Mouse (Mus musculus) hindbrain, embryonic 15.5 days (tissue): Measurements from ENCODE around the gene Sh2d3c. TPM values are rescaled to one million over a fixed set of nuclear protein-coding genes. Genes with fewer than 3 reads are reported as not detected.

Source experiments
- ATAC-seq: fragments of 200-750 bp; cut with Nextera tagmentation; 2 replicates; pipeline ENCODE4 v1.8.0; 2017; ENCODE audit warnings: low read depth, moderate number of reproducible peaks, moderate TSS enrichment; ENCODE audit not compliant: low FRiP score
- H3K27ac ChIP-seq: fragments of 300-500 bp; sonication (generic); replicated peaks from 2 replicates; pipeline ENCODE4 v1.5.1; 2015; ENCODE audit warnings: mild to moderate bottlenecking, inconsistent platforms
- H3K27me3 ChIP-seq: fragments of 300-500 bp; sonication (generic); 2 replicates; pipeline ENCODE4 v1.6.1; 2015; ENCODE audit warnings: control low read depth, inconsistent platforms
- H3K36me3 ChIP-seq: fragments of 300-500 bp; sonication (generic); 2 replicates; pipeline ENCODE4 v1.6.1; 2015; ENCODE audit warnings: control low read depth, inconsistent platforms
- H3K4me1 ChIP-seq: fragments of 300-500 bp; sonication (generic); replicated peaks from 2 replicates; pipeline ENCODE4 v1.6.1; 2015; ENCODE audit warnings: control low read depth, inconsistent platforms
- H3K4me2 ChIP-seq: fragments of 300-500 bp; sonication (generic); 2 replicates; pipeline ENCODE4 v1.6.1; 2015; ENCODE audit warnings: moderate library complexity, mild to moderate bottlenecking, inconsistent platforms
- H3K4me3 ChIP-seq: fragments of 300-500 bp; sonication (generic); 2 replicates; pipeline ENCODE4 v1.5.1; 2015; ENCODE audit warnings: mild to moderate bottlenecking, inconsistent platforms
- H3K9ac ChIP-seq: fragments of 300-500 bp; sonication (generic); 2 replicates; pipeline ENCODE4 v1.6.1; 2015; ENCODE audit warnings: inconsistent platforms
- H3K9me3 ChIP-seq: fragments of 300-500 bp; sonication (generic); 2 replicates; pipeline ENCODE4 v1.6.1; 2016; ENCODE audit warnings: control low read depth, inconsistent platforms
- WGBS: fragments of 180-500 bp; shearing (Covaris S2); methylation state at CpG from one replicate; pipeline ENCODE4 v1.1.7; 2015; 5-methylcytosine and 5-hydroxymethylcytosine counted together
- microRNA counts: library from miRNA; unstranded; fragments of <30 nt; microRNA quantifications from one replicate; lab custom pipeline; 2016
- microRNA-seq: library from miRNA; unstranded; fragments of <30 nt; microRNA quantifications from one replicate; pipeline ENCODE4, GENCODE M21; 2016
- polyA plus RNA-seq: library from polyadenylated mRNA; unstranded; fragments of >200 nt; fragmentation: Nextera tagmentation; extraction: Ambion mirVana; gene quantifications from 2 replicates; pipeline ENCODE4 v1.2.1, GENCODE M21; 2015

The Sh2d3c gene
- polyA plus RNA-seq, 1 experiment from 2014 or later, result 53.3 TPM

DNA sequence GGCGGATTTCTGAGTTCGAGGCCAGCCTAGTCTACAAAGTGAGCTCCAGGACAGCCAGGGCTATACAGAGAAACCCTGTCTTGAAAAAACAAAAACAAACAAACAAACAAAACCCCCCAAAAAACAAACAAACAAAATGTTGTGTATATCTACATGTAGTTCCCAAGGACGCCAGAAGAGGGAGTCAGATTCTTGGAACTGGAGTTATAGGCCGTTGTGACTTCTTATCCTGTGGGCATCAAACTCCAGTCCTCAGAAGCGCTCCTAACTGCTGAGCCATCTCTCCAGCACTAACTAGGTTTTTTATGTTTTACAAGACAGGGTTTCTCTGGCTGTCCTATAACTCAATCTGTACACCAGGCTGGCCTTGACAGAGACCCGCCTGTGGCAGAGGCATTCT is 66.3 kb downstream of the Sh2d3c start:
- no peak overlapping the region for H3K4me2 ChIP-seq
- WGBS, result 63% methylated on average over 6 of the region's 6 CpGs
- H3K27ac ChIP-seq, result no peak overlapping the region
- no peaks in the 10 kb centered on the region for H3K9me3 ChIP-seq
- peaks cover 16% of the 10 kb centered on the region; the same call in 1 of the 2 replicates for H3K36me3 ChIP-seq
- H3K9ac ChIP-seq, result no peak overlapping the region
- no peak for ATAC-seq
- H3K4me3 ChIP-seq, result no peak overlapping the region
- H3K4me1 ChIP-seq, result peaks cover 8% of the 10 kb centered on the region; the same call in 1 of the 2 replicates
- H3K27me3 ChIP-seq, result no peaks in the 10 kb centered on the region

DNA sequence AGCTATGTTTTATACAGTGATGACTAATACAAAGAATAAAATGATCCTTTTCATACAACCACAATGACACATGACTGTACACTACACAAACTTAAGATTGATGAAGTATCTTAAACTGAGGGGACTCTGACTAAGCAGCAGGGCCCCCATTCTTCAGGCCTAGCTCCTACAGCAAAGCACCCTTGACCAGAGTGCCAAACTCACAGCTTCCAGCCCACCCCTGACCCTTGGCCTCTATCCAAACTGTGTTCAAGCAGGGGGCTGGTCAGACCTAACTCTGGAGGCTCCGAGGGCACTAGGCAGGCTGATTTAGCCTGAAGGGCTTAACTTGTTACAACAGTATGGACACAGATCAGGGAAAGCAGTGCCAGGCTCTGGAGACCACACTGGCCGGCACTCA is 67.7 kb downstream of the Sh2d3c start:
- H3K4me2 ChIP-seq, result no peak overlapping the region
- no peak for ATAC-seq
- no peak overlapping the region for H3K9ac ChIP-seq
- peaks cover 17% of the 10 kb centered on the region for H3K36me3 ChIP-seq
- peaks cover 8% of the 10 kb centered on the region; the same call in 1 of the 2 replicates for H3K4me1 ChIP-seq
- H3K4me3 ChIP-seq, result no peak overlapping the region
- no peak overlapping the region for H3K27ac ChIP-seq
- 70% methylated on average over 2 of the region's 2 CpGs for WGBS
- no peaks in the 10 kb centered on the region for H3K27me3 ChIP-seq
- H3K9me3 ChIP-seq, result no peaks in the 10 kb centered on the region

DNA sequence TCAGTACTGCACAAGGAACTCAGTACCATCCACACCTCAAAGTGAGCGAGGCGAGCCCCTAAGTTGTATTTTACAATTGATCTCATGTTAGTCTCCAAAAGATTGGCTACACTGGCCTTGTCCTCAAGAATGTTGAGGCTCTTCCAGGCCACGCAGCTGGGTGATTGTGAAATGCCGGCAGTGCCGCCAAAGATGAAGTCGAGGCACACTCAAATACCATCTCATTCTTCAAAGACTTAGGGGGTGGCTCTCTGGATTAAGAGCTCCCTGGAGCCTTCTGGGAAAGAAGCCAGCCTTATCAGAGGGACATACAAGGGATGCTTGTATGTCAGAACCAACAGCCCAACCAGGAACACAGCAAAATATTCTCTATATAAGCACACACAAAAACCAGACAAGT is 70.4 kb downstream of the Sh2d3c start:
- Histone ChIP-seq H3K9me3 (no peaks in the 10 kb centered on the region), H3K27ac (no peak overlapping the region), H3K4me1 (no peaks in the 10 kb centered on the region), H3K36me3 (peaks cover 42% of the 10 kb centered on the region), H3K4me2 (no peak overlapping the region), H3K27me3 (no peaks in the 10 kb centered on the region), H3K9ac (no peak overlapping the region), H3K4me3 (no peak overlapping the region)
- WGBS, result 73% methylated on average over 6 of the region's 6 CpGs
- no peak for ATAC-seq

DNA sequence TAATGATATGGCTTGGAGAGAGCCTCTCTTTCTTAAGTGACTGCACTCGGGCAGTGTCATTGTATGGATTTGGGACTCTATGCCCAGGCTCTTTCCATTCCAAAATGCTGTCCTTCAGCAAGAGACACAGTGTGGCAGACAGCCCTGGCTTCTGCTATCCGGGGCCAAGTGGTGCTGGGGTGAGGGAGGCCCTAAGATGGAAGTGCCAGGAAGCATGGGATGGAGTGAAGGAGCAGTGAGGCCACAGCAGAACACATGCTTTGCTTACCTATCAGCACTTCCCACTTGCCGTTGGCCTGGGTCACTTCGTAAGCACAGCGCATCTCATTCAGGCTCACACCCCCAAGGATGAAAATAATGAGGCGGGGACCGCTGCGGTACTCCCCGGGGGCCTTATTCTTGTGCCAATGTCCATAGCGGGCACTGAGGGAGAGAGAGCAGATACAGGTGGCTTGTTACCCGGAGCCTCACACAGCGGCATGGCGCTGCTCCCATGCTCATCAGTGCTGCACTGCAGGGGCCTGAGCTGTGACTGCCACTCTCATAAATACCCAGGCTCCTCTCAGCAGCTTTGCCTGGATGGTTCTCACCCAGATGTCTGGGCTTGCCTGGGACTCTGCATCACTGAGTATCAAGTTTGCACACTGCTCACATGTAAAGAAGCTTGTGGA is 75.0 kb downstream of the Sh2d3c start:
- no peak for ATAC-seq
- WGBS, result 74% methylated on average over 13 of the region's 13 CpGs
- Histone ChIP-seq H3K9ac (no peak overlapping the region), H3K9me3 (no peaks in the 10 kb centered on the region), H3K36me3 (peaks cover 76% of the 10 kb centered on the region), H3K27ac (no peak overlapping the region), H3K4me2 (no peak overlapping the region), H3K4me3 (no peak overlapping the region), H3K4me1 (no peaks in the 10 kb centered on the region), H3K27me3 (no peaks in the 10 kb centered on the region)

DNA sequence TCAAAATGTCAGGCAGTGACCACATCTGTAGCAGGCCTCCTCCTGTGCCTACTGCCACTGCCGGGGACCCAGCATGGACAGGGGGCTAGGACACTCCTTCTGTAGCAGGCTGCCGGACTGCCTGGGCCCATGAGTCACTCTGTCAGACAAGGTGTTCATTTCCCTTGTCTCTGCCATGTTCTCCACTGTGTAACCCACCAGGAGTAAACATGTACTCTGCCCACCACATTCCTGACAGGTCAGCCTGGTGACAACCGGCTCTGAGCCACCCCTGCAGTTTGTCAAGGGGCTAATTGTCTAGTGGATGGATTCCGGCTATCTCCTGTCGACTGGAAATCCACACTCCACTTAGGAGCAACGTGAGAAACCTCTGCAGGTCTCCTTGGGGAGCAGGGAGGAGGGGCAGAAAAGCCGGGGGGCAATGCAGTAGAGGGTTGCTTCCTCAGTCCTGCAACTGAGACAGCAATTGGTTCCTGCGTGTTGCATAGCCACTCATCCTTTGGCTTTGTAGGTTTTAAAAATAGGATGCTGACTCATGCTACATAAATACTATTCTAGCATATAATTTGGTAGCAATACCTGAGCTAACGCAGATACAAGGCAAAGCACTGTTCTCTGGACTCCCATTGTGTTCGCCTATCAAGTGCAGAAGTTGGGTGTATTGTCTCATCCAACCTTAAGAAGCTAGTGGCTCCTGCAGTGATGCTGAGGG is 77.6 kb downstream of the Sh2d3c start:
- ATAC-seq, result no peak
- H3K36me3 ChIP-seq, result peaks cover 91% of the 10 kb centered on the region
- H3K9me3 ChIP-seq, result no peaks in the 10 kb centered on the region
- WGBS, result 72% methylated on average over 10 of the region's 10 CpGs
- no peaks in the 10 kb centered on the region for H3K27me3 ChIP-seq
- H3K4me3 ChIP-seq, result no peak overlapping the region
- H3K27ac ChIP-seq, result no peak overlapping the region
- H3K4me1 ChIP-seq, result no peaks in the 10 kb centered on the region
- H3K9ac ChIP-seq, result no peak overlapping the region
- H3K4me2 ChIP-seq, result no peak overlapping the region

MicroRNA genes within 50 kb of the gene (microRNA counts, 519-probe panel; counts per million panel counts)
- 2,025 counts per million, percentile 18 among the panel's probes with 10 or more counts for microRNA mmu-miR-2861 (lab: Ali Mortazavi, UCI)

Small RNA genes within 50 kb of the gene (microRNA-seq; reads per million reads assigned to microRNA genes)
- not detected for gene Gm47291
- not detected for gene Mir2861
- gene Mir3960, result not detected
- gene Mir8093, result not detected

Other genes starting within 250 kb of the Sh2d3c start
- gene Fam102a, start 185.7 kb upstream of the Sh2d3c start, polyA plus RNA-seq, result 7.5 and 9.5 TPM in 2 replicates
- 138 and 140 TPM in 2 replicates for gene Dpm2, start 150.2 kb upstream of the Sh2d3c start, polyA plus RNA-seq
- 11.9 and 15.3 TPM in 2 replicates for gene Pip5kl1, start 146.3 kb upstream of the Sh2d3c start, polyA plus RNA-seq
- gene 9430097D07Rik, start 145.4 kb upstream of the Sh2d3c start, polyA plus RNA-seq, result 0.79 and 0.87 TPM in 2 replicates
- 41.2 and 41.9 TPM in 2 replicates for gene St6galnac4, start 134.0 kb upstream of the Sh2d3c start, polyA plus RNA-seq
- 24.1 and 27.7 TPM in 2 replicates for gene St6galnac6, start 121.3 kb upstream of the Sh2d3c start, polyA plus RNA-seq
- gene Ak1, start 99.3 kb upstream of the Sh2d3c start, polyA plus RNA-seq, result 89.0 and 95.9 TPM in 2 replicates
- gene Eng, start 74.5 kb upstream of the Sh2d3c start, polyA plus RNA-seq, result 29.2 and 33.9 TPM in 2 replicates
- 20.4 and 22.7 TPM in 2 replicates for gene Fpgs, start 16.9 kb upstream of the Sh2d3c start, polyA plus RNA-seq
- 69.0 and 73.4 TPM in 2 replicates for gene Cdk9, start 8.0 kb upstream of the Sh2d3c start, polyA plus RNA-seq
- 3.4 and 3.5 TPM in 2 replicates for gene 6330409D20Rik, start 20.0 kb downstream of the Sh2d3c start, polyA plus RNA-seq
- gene Tor2a, start 36.2 kb downstream of the Sh2d3c start, polyA plus RNA-seq, result 50.3 and 53.3 TPM in 2 replicates
- gene Ttc16, start 54.6 kb downstream of the Sh2d3c start, polyA plus RNA-seq, result 0.59 and 0.62 TPM in 2 replicates
- gene Ptrh1, start 54.7 kb downstream of the Sh2d3c start, polyA plus RNA-seq, result 4.3 and 5.0 TPM in 2 replicates
- gene Cfap157, start 63.4 kb downstream of the Sh2d3c start, polyA plus RNA-seq, result 1.3 and 2.0 TPM in 2 replicates
- gene Stxbp1, start 126.2 kb downstream of the Sh2d3c start, polyA plus RNA-seq, result 296 and 323 TPM in 2 replicates
- gene Fam129b, start 155.1 kb downstream of the Sh2d3c start, polyA plus RNA-seq, result 33.5 and 33.9 TPM in 2 replicates
- gene Rpl12, start 240.5 kb downstream of the Sh2d3c start, polyA plus RNA-seq, result 94.0 and 104 TPM in 2 replicates
- gene Lrsam1, start 240.6 kb downstream of the Sh2d3c start, polyA plus RNA-seq, result 22.6 and 25.2 TPM in 2 replicates